Mouse (Mus musculus) spleen, adult 18-20 months (tissue): ENCODE results near the gene Slc38a3.

Experiments
- DNase-seq, 2 experiments: peaks; one replicate each; pipeline ENCODE4 v3.0.0; 2022; ENCODE audit warnings: mixed read lengths in 2 of 2

The Slc38a3 gene

DNA sequence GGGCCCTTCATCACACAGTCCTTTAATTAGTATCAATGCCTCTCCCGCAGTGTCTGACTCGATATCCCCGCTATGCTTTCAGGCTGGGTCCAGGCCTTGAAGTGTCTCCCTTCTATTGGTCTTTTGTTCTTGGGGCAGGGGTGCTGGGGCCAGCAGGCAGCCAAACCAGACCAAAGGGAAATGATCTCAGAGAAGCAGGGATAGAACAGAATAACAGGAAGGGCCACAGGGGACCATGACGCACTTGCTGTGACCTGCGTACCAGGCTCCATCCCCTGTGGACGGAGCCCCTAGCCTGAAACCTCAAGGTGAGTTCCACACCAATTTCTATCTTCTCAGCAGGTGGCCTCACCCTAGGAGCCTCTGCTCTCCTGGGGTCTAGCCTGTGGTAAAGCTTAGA, 51.2 kb downstream of the Slc38a3 start:
- no peak for DNase-seq

DNA sequence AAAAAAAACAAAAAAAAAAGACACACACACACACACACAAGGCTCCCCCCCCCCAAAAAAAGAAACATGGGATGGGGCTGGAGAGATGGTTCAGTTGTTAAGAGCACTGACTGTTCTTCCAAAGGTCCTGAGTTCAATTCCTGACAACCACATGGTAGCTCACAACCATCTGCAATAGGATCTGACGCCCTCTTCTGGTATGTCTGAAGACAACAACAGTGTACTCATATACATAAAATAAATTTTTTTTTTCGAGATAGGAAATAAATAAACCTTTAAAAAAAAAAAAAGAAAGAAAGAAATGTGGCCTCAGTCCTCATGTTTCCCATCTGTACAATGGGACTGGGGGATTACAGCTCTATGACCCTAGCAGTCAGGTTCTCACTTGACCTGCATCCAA, 51.9 kb downstream of the Slc38a3 start:
- no peak for DNase-seq

DNA sequence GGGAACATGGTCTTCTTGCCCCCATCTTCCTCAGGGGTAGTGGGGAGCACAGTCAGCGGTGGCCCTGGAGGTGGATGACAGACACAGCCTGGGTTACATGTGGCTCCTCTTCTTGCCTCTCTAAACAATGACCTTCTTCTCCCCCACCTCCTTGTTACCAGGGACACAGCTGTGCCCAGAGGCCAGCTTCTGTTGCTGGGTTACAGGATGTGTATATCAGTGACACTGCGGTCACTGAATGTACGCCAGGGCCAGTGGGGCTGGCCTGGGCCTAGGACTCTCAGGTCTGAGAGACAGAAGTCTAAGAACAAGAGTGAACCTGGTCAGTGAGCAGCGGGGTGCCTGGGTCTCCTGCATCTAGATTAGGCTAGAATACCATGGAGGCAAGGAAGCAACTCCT, 54.3 kb downstream of the Slc38a3 start:
- DNase-seq = no peak

DNA sequence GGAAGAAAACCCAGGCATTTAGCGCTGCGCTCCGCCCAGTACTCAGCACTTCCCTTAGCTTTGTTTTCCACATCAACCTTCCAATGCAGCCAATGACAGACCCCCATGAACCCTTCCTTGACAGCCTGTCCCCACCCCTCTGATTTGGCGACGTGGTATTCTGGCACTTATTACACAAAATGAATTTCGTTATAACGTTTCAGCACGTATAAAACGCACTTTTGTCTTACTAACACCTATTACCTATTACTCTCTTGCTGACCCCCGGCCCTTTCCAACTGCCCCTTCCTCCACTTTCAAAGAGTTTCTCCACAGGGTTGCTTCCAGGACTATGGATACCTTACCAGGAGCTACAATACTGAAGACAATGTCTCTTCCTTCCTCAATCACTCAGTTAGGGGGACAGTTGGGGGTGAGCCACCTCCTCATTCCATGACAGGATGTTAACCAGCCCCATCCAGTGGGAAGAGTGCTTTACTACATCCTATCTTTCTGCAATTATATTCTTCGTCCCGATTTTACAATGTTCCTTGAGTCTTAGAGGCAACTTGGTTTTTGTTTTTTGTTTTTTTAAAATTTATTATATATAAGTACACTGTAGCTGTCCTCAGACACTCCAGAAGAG, 56.3 kb downstream of the Slc38a3 start:
- DNase-seq = no peak

DNA sequence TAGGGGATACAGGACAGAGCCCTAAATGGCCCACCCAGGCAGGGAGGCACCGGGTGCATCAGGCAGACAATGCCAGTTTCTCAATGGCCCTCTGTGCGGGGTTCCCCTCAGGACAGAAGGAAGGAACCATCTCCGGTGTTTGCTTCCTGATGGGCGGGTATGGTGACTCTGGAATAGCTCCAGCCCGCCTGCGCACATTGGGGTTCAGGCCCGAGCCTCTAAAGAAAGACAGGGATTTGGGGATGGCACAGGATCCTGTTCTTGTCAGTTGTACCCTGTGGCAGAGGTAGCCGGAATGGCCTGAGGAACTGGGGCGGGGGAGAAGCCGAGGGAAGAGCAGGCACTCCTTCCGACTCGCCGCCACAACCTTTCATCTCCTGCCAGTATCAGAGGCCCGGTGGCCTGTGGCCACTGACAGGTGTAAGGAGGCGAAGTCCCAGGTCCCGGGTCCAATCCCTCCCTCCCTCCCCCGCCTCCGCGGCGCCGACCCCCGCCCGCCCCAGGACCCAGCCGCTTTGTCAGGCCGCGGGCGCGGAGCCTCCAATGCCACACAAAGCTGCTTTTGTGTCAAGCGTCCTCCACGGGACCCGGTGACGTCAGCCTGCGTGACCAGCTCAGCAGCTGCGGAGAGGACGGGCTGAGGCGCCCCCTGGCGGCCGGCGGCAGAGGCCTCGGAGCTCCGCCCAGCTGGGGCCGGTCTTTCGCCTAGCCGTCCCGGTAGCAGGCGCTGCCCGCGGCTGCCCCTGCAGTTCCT, 57.0 kb downstream of the Slc38a3 start:
- DNase-seq = peak; percentile 93 to 98

DNA sequence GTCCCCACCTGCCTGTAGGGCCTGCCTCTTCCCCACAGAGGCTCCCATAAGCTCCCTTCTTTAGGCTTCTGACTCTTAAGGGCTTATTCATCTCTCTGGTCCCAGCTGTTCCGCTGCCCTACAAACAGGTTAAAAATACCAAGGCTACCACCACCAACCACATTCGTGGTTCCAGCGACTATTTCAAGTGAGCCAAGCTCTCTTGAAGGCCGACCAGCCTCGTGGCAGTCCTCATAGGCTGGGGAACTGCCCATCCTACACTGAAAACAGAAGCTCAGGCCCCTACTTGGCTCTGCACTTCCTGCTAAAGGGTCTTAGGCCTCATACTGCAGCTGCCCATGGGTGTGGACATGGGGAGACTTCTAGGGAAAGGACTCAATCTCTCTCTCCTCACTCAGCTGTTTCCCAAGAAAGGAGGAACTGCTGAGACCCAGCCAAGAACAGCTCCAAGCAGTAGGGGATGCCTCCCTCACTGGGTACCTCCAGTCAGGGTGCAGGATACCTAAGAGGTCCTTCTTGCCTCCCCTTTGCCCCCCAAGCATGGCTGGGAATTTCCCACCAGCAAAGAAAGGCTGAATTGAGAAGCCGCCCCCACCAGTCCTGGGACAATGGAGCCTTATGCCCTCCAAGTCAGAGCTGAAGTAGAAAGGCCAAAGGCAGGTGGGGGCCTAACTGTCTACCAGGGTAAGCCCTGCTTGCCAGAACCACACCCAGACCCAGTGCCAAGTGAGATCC, 57.7 kb downstream of the Slc38a3 start:
- DNase-seq = no peak

- no peak for DNase-seq
Measured at GRCm38 (mm10) chr9:107609433-107609830, 59.9 kb downstream of the Slc38a3 start.

- DNase-seq = no peak
Measured at GRCm38 (mm10) chr9:107608741-107609432, 60.4 kb downstream of the Slc38a3 start, which contains the start of gene Sema3b. Gene Sema3b (minus strand): TSS chr9:107609229.

- no peak for DNase-seq
Measured at GRCm38 (mm10) chr9:107607653-107608245, 61.6 kb downstream of the Slc38a3 start.

GRCm38 (mm10) chr9:107607036-107607435, 62.3 kb downstream of the Slc38a3 start:
- DNase-seq = no peak

DNA sequence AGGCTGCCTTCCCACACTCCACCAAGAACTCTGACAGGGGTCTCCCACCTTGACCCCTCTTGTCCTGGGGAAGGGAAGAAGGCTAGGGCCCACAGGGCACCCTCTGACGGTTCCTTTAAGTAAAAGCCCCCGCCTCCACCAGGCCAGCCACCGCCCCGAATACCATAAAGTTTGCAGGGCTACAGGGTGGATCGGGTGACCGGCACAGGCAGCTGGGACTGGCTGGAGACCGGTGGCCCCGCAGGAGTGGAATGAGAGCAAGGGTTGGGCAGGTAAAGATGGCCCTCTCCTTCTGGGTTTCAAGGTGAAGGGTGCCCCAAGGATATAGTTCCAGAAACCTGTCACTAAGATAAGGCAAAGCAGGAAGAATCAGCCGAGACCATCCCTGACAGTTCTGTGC, 62.7 kb downstream of the Slc38a3 start:
- DNase-seq = no peak

GRCm38 (mm10) chr9:107605041-107605661, 64.2 kb downstream of the Slc38a3 start:
- no peak for DNase-seq

DNA sequence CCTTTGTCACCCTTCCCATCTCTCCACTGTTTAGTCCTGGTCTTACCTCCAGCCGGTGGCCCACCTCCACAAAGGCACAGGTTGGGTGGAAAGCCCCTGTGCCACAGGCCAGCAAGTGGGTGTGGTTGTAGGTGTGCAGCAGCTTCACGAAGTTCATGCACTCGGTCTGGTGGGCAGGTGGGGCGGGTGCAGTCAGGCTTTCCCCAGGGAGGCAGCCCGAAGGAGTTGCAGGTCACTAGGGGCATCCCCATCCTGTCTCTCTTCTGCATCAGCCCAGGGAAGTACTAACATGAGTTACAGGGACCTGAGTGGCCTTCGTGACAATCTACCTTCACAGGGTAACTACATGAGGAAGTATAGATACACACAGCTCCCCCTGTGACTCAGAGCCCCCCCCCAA, 66.1 kb downstream of the Slc38a3 start:
- peak in 1 of 2 experiments; percentile 33 for DNase-seq

DNA sequence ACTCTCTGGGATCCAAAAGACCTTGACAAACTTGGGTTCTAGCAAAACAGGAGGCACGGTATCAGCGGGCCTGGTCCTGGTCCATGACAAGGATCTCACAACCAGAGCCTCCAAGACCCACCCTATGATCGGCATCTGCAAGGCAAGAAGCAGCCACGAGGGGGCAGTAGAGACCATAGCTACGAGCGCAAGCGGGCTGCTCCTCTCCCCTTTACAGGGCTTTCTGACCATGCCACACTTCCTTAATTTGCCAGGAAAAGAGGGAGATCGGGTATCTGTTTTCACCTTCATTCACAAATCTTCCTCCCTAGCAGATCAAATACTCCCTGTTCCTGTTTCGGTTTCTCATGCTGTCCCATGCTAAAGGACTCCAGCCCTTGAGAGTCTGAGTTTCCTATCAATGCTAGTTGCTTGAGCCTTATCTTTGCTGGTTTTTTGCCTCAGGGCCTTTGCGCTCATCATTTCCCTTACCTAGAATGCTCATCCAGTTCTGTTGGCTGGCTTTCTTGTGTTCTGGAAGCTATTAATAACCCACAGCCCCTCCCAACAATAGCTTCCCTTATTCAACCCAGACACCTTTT, 67.2 kb downstream of the Slc38a3 start:
- peak; percentile 76 to 93 for DNase-seq

- no peak for DNase-seq
Measured at GRCm38 (mm10) chr9:107601275-107601674, 68.1 kb downstream of the Slc38a3 start.

DNA sequence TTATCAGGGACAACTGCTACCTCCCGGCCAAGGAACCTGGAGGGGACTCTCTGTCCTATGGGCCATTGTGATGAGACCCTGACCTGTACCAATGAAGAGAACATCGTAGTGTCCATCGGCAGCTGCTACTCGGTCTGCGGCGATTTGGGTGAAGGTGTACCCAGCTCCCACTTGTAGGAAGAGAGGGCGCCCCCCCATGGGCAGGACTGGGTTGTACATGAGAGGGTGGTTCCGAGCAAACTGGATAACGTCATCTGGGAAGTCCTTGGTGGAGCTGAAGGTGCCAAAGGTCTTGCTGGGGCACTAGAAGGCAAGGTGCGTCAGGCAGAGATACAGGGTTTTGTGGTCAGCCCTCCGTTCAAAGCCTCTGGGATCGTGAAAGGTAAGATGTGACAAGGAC, 68.6 kb downstream of the Slc38a3 start:
- no peak for DNase-seq
